Mouse (Mus musculus) intestine, embryonic 15.5 days (tissue): Measurements from ENCODE around the gene Txnrd1. TPM values are rescaled to one million over a fixed set of nuclear protein-coding genes. Genes with fewer than 3 reads are reported as not detected.

Experiments
- ATAC-seq: fragments of 200-750 bp; cut with Nextera tagmentation; 2 replicates; pipeline ENCODE4 v1.8.0; 2017; ENCODE audit warnings: moderate TSS enrichment, moderate library complexity
- H3K27ac ChIP-seq: fragments of 300-500 bp; sonication (generic); 2 replicates; pipeline ENCODE4 v1.5.1; 2015; ENCODE audit warnings: mild to moderate bottlenecking, inconsistent platforms
- H3K27me3 ChIP-seq: fragments of 300-500 bp; sonication (generic); replicated peaks from 2 replicates; pipeline ENCODE4 v1.6.1; 2015; ENCODE audit warnings: inconsistent platforms
- H3K36me3 ChIP-seq: fragments of 300-500 bp; sonication (generic); 2 replicates; pipeline ENCODE4 v1.6.1; 2015; ENCODE audit warnings: inconsistent platforms
- H3K4me1 ChIP-seq: fragments of 300-500 bp; sonication (generic); replicated peaks from 2 replicates; pipeline ENCODE4 v1.6.1; 2015; ENCODE audit warnings: inconsistent platforms
- H3K4me2 ChIP-seq: fragments of 300-500 bp; sonication (generic); replicated peaks from 2 replicates; pipeline ENCODE4 v1.6.1; 2015; ENCODE audit warnings: mild to moderate bottlenecking, inconsistent platforms
- H3K4me3 ChIP-seq: fragments of 300-500 bp; sonication (generic); replicated peaks from 2 replicates; pipeline ENCODE4 v1.5.1; 2015; ENCODE audit warnings: inconsistent platforms
- H3K9ac ChIP-seq: fragments of 300-500 bp; sonication (generic); 2 replicates; pipeline ENCODE4 v1.6.1; 2015; ENCODE audit warnings: inconsistent platforms
- H3K9me3 ChIP-seq: fragments of 300-500 bp; sonication (generic); 2 replicates; pipeline ENCODE4 v1.6.1; 2016; ENCODE audit warnings: inconsistent platforms
- WGBS: fragments of 180-500 bp; shearing (Covaris S2); methylation state at CpG from one replicate; pipeline ENCODE4 v1.1.7; 2015; 5-methylcytosine and 5-hydroxymethylcytosine counted together
- polyA plus RNA-seq: library from polyadenylated mRNA; unstranded; fragments of >200 nt; fragmentation: Nextera tagmentation; extraction: Ambion mirVana; gene quantifications from 2 replicates; pipeline ENCODE4 v1.2.1, GENCODE M21; 2015

The Txnrd1 gene
- polyA plus RNA-seq, 1 experiment from 2014 or later: 106 TPM

- no peaks in the 10 kb centered on the region for H3K9me3 ChIP-seq
- ATAC-seq: peak; percentile 88
Measured at GRCm38 (mm10) chr10:82935774-82936173, 102.0 kb downstream of the Txnrd1 start.

More at GRCm38 (mm10) chr10:82935774-82936173, 102.0 kb downstream of the Txnrd1 start:
- H3K4me2 ChIP-seq: no peak overlapping the region
- no peak overlapping the region for H3K4me3 ChIP-seq
- H3K36me3 ChIP-seq: no peaks in the 10 kb centered on the region
- WGBS: 70% methylated on average over 6 of the region's 6 CpGs
- H3K27me3 ChIP-seq: no peaks in the 10 kb centered on the region
- H3K9ac ChIP-seq: no peak overlapping the region
- no peak overlapping the region for H3K27ac ChIP-seq
- no peaks in the 10 kb centered on the region for H3K4me1 ChIP-seq

Other genes starting within 250 kb of the Txnrd1 start
- 57.5 and 68.4 TPM in 2 replicates for gene 1190007I07Rik, start 210.7 kb upstream of the Txnrd1 start, polyA plus RNA-seq
- 122 and 128 TPM in 2 replicates for gene Tdg, start 204.1 kb upstream of the Txnrd1 start, polyA plus RNA-seq
- gene Glt8d2, start 143.3 kb upstream of the Txnrd1 start, polyA plus RNA-seq: 5.1 and 6.9 TPM in 2 replicates
- gene Hcfc2, start 137.8 kb upstream of the Txnrd1 start, polyA plus RNA-seq: 29.7 and 33.5 TPM in 2 replicates
- gene Nfyb, start 69.8 kb upstream of the Txnrd1 start, polyA plus RNA-seq: 37.9 and 42.7 TPM in 2 replicates
- gene Eid3, start 32.7 kb downstream of the Txnrd1 start, polyA plus RNA-seq: 0.42 and 0.46 TPM in 2 replicates
- 0.99 and 1.4 TPM in 2 replicates for gene Chst11, start 151.5 kb downstream of the Txnrd1 start, polyA plus RNA-seq